Mouse (Mus musculus): ENCODE measurements around the gene Hoxa9. TPM values are rescaled to one million over a fixed set of nuclear protein-coding genes. Genes with fewer than 3 reads are reported as not detected.
A peak's percentile ranks its signal among the peaks of the same experiment; 100 is the strongest.

Gene Hoxa9
- total RNA-seq, 1 experiment, result 1.4 TPM

DNA sequence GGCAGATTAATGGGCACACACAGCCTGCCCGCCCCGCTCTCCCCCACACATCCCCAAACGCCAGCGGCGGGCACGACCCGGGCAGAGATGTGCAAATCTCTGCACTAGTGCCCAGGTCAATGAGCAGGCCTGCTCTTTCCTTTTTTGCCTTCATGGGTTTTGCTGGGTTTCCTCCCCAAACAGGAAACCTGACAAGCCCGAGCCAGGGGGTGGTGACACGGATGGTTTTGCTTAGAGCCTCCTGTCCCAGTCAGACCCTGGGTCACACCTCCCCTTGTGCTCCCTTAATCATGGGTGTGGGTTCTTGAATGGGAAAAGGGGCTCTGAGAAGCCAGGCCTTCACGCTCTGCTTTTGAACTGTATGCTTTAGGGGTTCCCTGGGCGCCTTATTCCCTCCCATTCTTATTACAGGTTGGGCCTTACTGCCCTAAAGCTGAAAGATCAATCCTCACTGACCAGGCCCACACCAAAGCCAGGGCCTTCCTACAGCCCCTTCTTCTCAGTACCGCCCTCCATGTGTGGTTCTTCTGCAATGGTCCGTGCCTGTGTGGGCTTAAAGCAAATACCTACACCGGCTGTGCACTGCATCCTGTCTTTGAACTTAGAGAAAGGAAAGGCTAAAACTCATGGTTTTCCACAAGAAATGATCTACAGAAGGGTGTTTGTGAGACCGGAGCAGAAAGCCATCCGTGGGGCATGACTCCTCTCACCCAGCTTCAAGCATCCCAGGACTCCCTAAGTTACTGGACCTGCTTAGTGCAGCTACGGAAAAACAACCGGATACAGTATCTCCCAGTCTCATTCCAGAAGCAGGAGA, 21.8 kb downstream of the Hoxa9 start:
- TF ChIP-seq MAFK (IDR thresholded peaks at IDR 0.05; ENCODE audit: insufficient read depth, low read depth, low read length) (no peak), ZC3H11A (IDR thresholded peaks at IDR 0.05; ENCODE audit: borderline replicate concordance, low read depth, low read length) (no peak), HCFC1 (IDR thresholded peaks at IDR 0.05; ENCODE audit: borderline replicate concordance, insufficient read depth, low read length) (no peak), CHD2 (IDR thresholded peaks at IDR 0.05; ENCODE audit: low read depth, low read length) (no peak), ZNF384 (IDR thresholded peaks at IDR 0.05; ENCODE audit: low read depth, low read length) (no peak)
- no peaks in the 10 kb centered on the region for H3K9me3 ChIP-seq (ENCODE audit: control insufficient read depth, insufficient read depth, low read depth, low read length)
- no peak overlapping the region for H3K27ac ChIP-seq (ENCODE audit: insufficient read depth, low read depth, low read length, poor library complexity, severe bottlenecking)
- in situ Hi-C loops (cut with MboI; ENCODE audit: low sequenced_read_pairs in 2 of 2, unreplicated experiment in 2 of 2), result loop anchor here in 1 of 2 experiments (25.0 kb wide), 1 partner anchor 597 kb away; no protein-coding TSS in a partner anchor
- H3K9ac ChIP-seq (ENCODE audit: insufficient read depth, low read depth, low read length, poor library complexity, severe bottlenecking), result no peak overlapping the region
- peaks cover 0 to 5% of the 10 kb centered on the region in 2 experiments; a peak in 1 of 4 replicates for H3K4me1 ChIP-seq (ENCODE audit: control insufficient read depth in 2 of 2, insufficient read depth in 2 of 2, low read length in 2 of 2, poor library complexity in 1 of 2)
- DNase-seq (ENCODE audit: low read depth, low spot score), result no peak
- no peaks in the 10 kb centered on the region for H3K36me3 ChIP-seq (ENCODE audit: control insufficient read depth, insufficient read depth, low read length, poor library complexity, severe bottlenecking)
- H3K4me3 ChIP-seq (ENCODE audit: insufficient read depth in 1 of 2, low read depth in 1 of 2, low read length in 2 of 2, poor library complexity in 1 of 2, severe bottlenecking in 1 of 2), result peak overlapping the region; percentile 29 to 43

DNA sequence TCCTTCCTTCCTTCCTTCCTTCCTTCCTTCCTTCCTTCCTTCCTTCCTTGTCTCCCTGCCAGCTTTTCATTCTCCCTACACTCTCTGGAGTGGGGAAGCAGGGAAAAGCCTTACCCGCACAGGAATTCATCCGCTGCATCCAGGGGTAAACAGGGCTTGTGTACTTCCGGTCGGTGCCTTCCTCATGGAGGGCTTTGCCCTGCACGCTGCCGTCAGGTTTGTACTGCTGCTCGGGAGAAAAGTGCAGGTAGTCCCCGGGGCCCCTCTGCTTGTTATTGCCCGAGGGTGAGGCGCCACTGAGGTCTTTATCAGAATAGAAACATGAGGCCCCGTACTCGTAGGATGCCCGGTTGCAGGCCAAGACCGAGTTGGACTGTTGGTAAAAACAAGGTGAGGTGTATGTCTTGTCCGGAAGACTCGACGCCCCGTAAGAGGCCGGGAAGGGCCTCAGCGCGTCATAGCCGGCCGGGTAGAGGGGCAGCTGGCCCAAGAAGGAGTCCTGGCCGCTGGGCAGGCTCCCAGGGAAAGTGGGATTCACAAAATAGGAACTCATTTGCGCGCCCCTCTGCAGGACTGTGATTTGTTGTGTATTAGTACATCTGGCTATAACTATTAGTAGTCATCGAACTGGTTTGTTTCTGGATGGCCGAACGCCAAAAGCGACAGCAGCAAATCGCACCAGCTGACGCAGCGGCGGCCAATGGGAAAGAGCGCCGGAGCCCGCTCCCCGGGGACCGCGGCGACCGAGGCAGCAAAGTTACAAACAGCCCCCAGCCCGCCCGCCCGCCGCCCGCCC, 22.6 kb downstream of the Hoxa9 start, which contains the start of gene Hoxa6:
TSS of gene Hoxa6 (minus strand) at position 651 of the 796 bp plus-strand sequence.
- H3K9ac ChIP-seq (ENCODE audit: insufficient read depth, low read depth, low read length, poor library complexity, severe bottlenecking), result no peak within 1 kb of the TSS

DNA sequence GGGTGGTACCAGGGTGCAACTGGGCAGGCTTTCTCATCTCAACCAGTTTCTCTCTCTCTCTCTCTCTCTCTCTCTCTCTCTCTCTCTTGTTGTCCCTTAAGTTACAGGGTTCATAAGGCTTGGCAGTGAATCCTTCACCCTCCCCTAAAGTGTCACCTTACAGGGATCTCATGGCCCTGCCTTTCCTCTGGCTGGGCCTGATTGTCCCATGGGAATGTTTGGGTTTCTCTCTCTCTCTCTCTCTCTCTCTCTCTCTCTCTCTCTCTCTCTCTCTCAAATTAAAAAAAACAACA, 23.3 kb downstream of the Hoxa9 start:
- Histone ChIP-seq H3K4me1 (ENCODE audit: control insufficient read depth in 2 of 2, insufficient read depth in 2 of 2, low read length in 2 of 2, poor library complexity in 1 of 2) (peaks cover 0 to 7% of the 10 kb centered on the region in 2 experiments; a peak in 1 of 4 replicates), H3K4me3 (ENCODE audit: insufficient read depth in 1 of 2, low read depth in 1 of 2, low read length in 2 of 2, poor library complexity in 1 of 2, severe bottlenecking in 1 of 2) (no peak overlapping the region), H3K27ac (ENCODE audit: insufficient read depth, low read depth, low read length, poor library complexity, severe bottlenecking) (no peak overlapping the region), H3K36me3 (ENCODE audit: control insufficient read depth, insufficient read depth, low read length, poor library complexity, severe bottlenecking) (no peaks in the 10 kb centered on the region), H3K9me3 (ENCODE audit: control insufficient read depth, insufficient read depth, low read depth, low read length) (no peaks in the 10 kb centered on the region), H3K9ac (ENCODE audit: insufficient read depth, low read depth, low read length, poor library complexity, severe bottlenecking) (no peak overlapping the region)
- in situ Hi-C loops (cut with MboI; ENCODE audit: low sequenced_read_pairs in 2 of 2, unreplicated experiment in 2 of 2), result loop anchor here in 1 of 2 experiments (25.0 kb wide), 1 partner anchor 595 kb away; no protein-coding TSS in a partner anchor
- DNase-seq (ENCODE audit: low read depth, low spot score), result no peak
- no peak for TF ChIP-seq CHD2 (IDR thresholded peaks at IDR 0.05; ENCODE audit: low read depth, low read length)
- TF ChIP-seq ZC3H11A (IDR thresholded peaks at IDR 0.05; ENCODE audit: borderline replicate concordance, low read depth, low read length), result no peak
- TF ChIP-seq HCFC1 (IDR thresholded peaks at IDR 0.05; ENCODE audit: borderline replicate concordance, insufficient read depth, low read length), result no peak
- TF ChIP-seq MAFK (IDR thresholded peaks at IDR 0.05; ENCODE audit: insufficient read depth, low read depth, low read length), result no peak
- TF ChIP-seq ZNF384 (IDR thresholded peaks at IDR 0.05; ENCODE audit: low read depth, low read length), result no peak

More for the DNA sequence above, 22.6 kb downstream of the Hoxa9 start, which contains the start of gene Hoxa6:
- Histone ChIP-seq H3K9me3 (ENCODE audit: control insufficient read depth, insufficient read depth, low read depth, low read length) (no peaks in the 10 kb centered on the region), H3K4me3 (ENCODE audit: insufficient read depth in 1 of 2, low read depth in 1 of 2, low read length in 2 of 2, poor library complexity in 1 of 2, severe bottlenecking in 1 of 2) (peak within 1 kb of the TSS; percentile 29 to 43), H3K4me1 (ENCODE audit: control insufficient read depth in 2 of 2, insufficient read depth in 2 of 2, low read length in 2 of 2, poor library complexity in 1 of 2) (peaks cover 0 to 7% of the 10 kb centered on the region in 2 experiments; a peak in 1 of 4 replicates), H3K27ac (ENCODE audit: insufficient read depth, low read depth, low read length, poor library complexity, severe bottlenecking) (no peak within 1 kb of the TSS), H3K36me3 (ENCODE audit: control insufficient read depth, insufficient read depth, low read length, poor library complexity, severe bottlenecking) (no peaks in the 10 kb centered on the region)
- TF ChIP-seq CHD2 (IDR thresholded peaks at IDR 0.05; ENCODE audit: low read depth, low read length) (no peak), MAFK (IDR thresholded peaks at IDR 0.05; ENCODE audit: insufficient read depth, low read depth, low read length) (no peak), ZNF384 (IDR thresholded peaks at IDR 0.05; ENCODE audit: low read depth, low read length) (no peak), HCFC1 (IDR thresholded peaks at IDR 0.05; ENCODE audit: borderline replicate concordance, insufficient read depth, low read length) (no peak)
- in situ Hi-C loops (cut with MboI; ENCODE audit: low sequenced_read_pairs in 2 of 2, unreplicated experiment in 2 of 2), result loop anchor here in 1 of 2 experiments (25.0 kb wide), 1 partner anchor 596 kb away; no protein-coding TSS in a partner anchor
- DNase-seq (ENCODE audit: low read depth, low spot score), result no peak

DNA sequence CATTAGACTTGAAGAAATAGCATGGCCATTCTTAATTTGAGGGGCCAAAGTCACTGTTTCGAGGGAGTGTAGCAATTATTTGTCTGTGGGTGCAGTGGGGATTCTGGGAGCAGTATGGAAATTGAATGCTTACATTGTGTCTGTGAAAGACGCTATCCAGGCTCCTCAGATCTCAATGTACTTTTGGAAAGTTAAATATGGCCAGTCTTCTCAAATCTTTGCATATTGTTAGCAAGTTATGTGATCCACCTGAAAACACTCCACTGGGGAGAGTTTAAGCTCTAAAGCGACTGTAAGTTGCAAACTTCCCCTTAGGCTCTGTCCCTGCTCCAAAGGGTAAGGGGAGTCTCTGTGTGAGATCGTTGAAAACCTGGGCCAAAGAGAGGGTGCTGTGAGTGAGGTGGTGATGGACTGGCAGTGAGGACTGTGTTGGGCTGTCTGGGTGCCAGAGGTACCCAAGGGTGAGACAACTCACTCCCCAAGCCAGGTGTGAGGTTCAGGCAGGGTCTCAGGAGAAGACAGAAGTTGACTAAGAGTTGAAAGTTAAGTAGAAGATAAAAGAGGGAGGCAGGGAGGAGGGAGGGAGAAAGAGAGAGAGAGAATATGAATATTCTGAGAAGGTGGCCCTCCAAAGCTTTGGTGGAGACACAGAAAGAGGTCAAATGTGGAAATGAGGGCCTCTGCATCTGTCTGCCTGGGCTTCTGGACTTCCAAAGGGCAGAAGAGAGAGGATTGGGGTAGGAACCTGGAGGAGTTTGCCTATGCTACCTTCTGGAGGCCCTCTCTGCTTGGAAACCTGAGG, 23.8 kb downstream of the Hoxa9 start:
- Histone ChIP-seq H3K4me1 (ENCODE audit: control insufficient read depth in 2 of 2, insufficient read depth in 2 of 2, low read length in 2 of 2, poor library complexity in 1 of 2) (peaks cover 0 to 7% of the 10 kb centered on the region in 2 experiments; a peak in 1 of 4 replicates), H3K36me3 (ENCODE audit: control insufficient read depth, insufficient read depth, low read length, poor library complexity, severe bottlenecking) (no peaks in the 10 kb centered on the region), H3K9me3 (ENCODE audit: control insufficient read depth, insufficient read depth, low read depth, low read length) (no peaks in the 10 kb centered on the region), H3K4me3 (ENCODE audit: insufficient read depth in 1 of 2, low read depth in 1 of 2, low read length in 2 of 2, poor library complexity in 1 of 2, severe bottlenecking in 1 of 2) (no peak overlapping the region), H3K27ac (ENCODE audit: insufficient read depth, low read depth, low read length, poor library complexity, severe bottlenecking) (no peak overlapping the region), H3K9ac (ENCODE audit: insufficient read depth, low read depth, low read length, poor library complexity, severe bottlenecking) (no peak overlapping the region)
- no peak for DNase-seq (ENCODE audit: low read depth, low spot score)
- in situ Hi-C loops (cut with MboI; ENCODE audit: low sequenced_read_pairs in 2 of 2, unreplicated experiment in 2 of 2), result loop anchor here in 1 of 2 experiments (25.0 kb wide), 1 partner anchor 595 kb away; no protein-coding TSS in a partner anchor
- TF ChIP-seq ZC3H11A (IDR thresholded peaks at IDR 0.05; ENCODE audit: borderline replicate concordance, low read depth, low read length), result no peak
- no peak for TF ChIP-seq CHD2 (IDR thresholded peaks at IDR 0.05; ENCODE audit: low read depth, low read length)
- no peak for TF ChIP-seq HCFC1 (IDR thresholded peaks at IDR 0.05; ENCODE audit: borderline replicate concordance, insufficient read depth, low read length)
